Mouse (Mus musculus) limb, embryonic 15.5 days (tissue): ENCODE measurements at regions not wholly inside any gene's neighbourhood (a gene's known extent, or its start where the extent isn't known, plus 50 kb on each side); places are given as distances from the start of the nearest gene placed in this dataset.

Experiments used
- ATAC-seq: fragments of 200-750 bp; cut with Nextera tagmentation; 2 replicates; pipeline ENCODE4 v1.8.0; 2017; ENCODE audit warnings: low read depth, moderate TSS enrichment; ENCODE audit not compliant: insufficient number of reproducible peaks, low FRiP score, low TSS enrichment
- H3K27ac ChIP-seq: fragments of 300-500 bp; sonication (generic); 2 replicates; pipeline ENCODE4 v1.5.1; 2015; ENCODE audit warnings: moderate library complexity, mild to moderate bottlenecking, inconsistent platforms
- H3K27me3 ChIP-seq: fragments of 300-500 bp; sonication (generic); 2 replicates; pipeline ENCODE4 v1.6.1; 2015; ENCODE audit warnings: inconsistent platforms
- H3K36me3 ChIP-seq: fragments of 300-500 bp; sonication (generic); 2 replicates; pipeline ENCODE4 v1.6.1; 2015; ENCODE audit warnings: inconsistent platforms
- H3K4me1 ChIP-seq: fragments of 300-500 bp; sonication (generic); 2 replicates; pipeline ENCODE4 v1.6.1; 2015; ENCODE audit warnings: inconsistent platforms
- H3K4me2 ChIP-seq: fragments of 300-500 bp; sonication (generic); 2 replicates; pipeline ENCODE4 v1.6.1; 2015; ENCODE audit warnings: mild to moderate bottlenecking, inconsistent platforms
- H3K4me3 ChIP-seq: fragments of 300-500 bp; sonication (generic); 2 replicates; pipeline ENCODE4 v1.5.1; 2015; ENCODE audit warnings: mild to moderate bottlenecking, inconsistent platforms
- H3K9ac ChIP-seq: fragments of 300-500 bp; sonication (generic); 2 replicates; pipeline ENCODE4 v1.6.1; 2015; ENCODE audit warnings: inconsistent platforms
- H3K9me3 ChIP-seq: fragments of 300-500 bp; sonication (generic); 2 replicates; pipeline ENCODE4 v1.6.1; 2016; ENCODE audit warnings: inconsistent platforms
- WGBS: fragments of 180-500 bp; shearing (Covaris S2); methylation state at CpG from one replicate; pipeline ENCODE4 v1.1.7; 2015; 5-methylcytosine and 5-hydroxymethylcytosine counted together

GRCm38 (mm10) chr12:16218906-16219305, 391.9 kb downstream of the Lpin1 start:
- Histone ChIP-seq H3K4me1 (no peaks in the 10 kb centered on the region), H3K9ac (no peak overlapping the region), H3K4me2 (no peak overlapping the region), H3K36me3 (no peaks in the 10 kb centered on the region), H3K27ac (no peak overlapping the region), H3K4me3 (no peak overlapping the region), H3K27me3 (no peaks in the 10 kb centered on the region), H3K9me3 (no peaks in the 10 kb centered on the region)
- no peak for ATAC-seq
- WGBS = 89% methylated on average over 4 of the region's 4 CpGs

DNA sequence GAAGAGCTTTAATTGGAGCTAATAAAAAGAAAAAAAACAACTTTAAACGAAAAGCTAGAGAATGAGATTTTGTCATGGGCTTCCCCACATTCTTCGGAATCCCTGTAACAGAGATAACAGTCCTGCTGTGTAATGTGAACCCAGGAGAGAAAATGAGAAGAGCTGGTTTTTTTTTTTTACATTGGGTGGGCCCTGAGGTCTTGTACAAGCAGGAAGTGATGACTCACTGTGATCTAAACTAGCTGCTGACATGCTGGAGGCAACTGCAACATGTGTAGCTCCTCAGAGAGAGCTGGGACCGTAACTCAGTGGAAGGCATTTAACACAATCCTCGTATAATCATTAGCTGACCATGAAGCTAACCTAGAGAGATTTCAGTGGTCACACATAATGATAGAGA, 393.8 kb upstream of the Trib2 start:
- H3K4me3 ChIP-seq = no peak overlapping the region
- 40% methylated on average over 4 of the region's 4 CpGs for WGBS
- H3K4me1 ChIP-seq = no peaks in the 10 kb centered on the region
- ATAC-seq = no peak
- no peaks in the 10 kb centered on the region for H3K27me3 ChIP-seq
- no peak overlapping the region for H3K27ac ChIP-seq
- H3K9me3 ChIP-seq = no peaks in the 10 kb centered on the region
- H3K9ac ChIP-seq = no peak overlapping the region
- no peak overlapping the region for H3K4me2 ChIP-seq
- H3K36me3 ChIP-seq = no peaks in the 10 kb centered on the region

GRCm38 (mm10) chr12:16210111-16210510, 393.4 kb upstream of the Trib2 start:
- Histone ChIP-seq H3K9me3 (no peaks in the 10 kb centered on the region), H3K4me2 (no peak overlapping the region), H3K27me3 (no peaks in the 10 kb centered on the region), H3K36me3 (no peaks in the 10 kb centered on the region), H3K27ac (no peak overlapping the region), H3K4me3 (no peak overlapping the region), H3K9ac (no peak overlapping the region), H3K4me1 (no peaks in the 10 kb centered on the region)
- 62% methylated on average over 2 of the region's 2 CpGs for WGBS
- ATAC-seq = no peak

DNA sequence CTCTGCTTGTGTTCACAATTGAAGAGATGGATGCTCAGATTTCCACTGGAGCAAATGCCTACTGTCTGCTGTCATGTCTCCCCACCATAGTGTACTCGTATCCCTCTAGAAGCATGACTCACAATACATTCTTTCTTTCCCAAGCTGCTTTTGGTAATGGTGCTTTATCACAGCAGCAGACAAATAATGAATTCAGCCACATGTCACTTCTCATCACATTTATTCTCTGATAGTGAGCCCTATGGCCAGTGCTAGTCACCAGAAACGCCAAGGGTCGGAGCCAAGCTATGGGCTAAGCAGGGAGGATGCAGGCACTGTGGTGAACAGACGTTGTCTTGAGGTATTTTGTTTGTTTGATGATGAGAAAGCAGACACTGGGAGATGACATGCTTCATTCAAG, 388.2 kb upstream of the Trib2 start:
- ATAC-seq = no peak
- no peaks in the 10 kb centered on the region for H3K4me1 ChIP-seq
- no peaks in the 10 kb centered on the region for H3K27me3 ChIP-seq
- no peak overlapping the region for H3K27ac ChIP-seq
- H3K36me3 ChIP-seq = no peaks in the 10 kb centered on the region
- H3K4me2 ChIP-seq = no peak overlapping the region
- H3K4me3 ChIP-seq = no peak overlapping the region
- H3K9ac ChIP-seq = no peak overlapping the region
- no peaks in the 10 kb centered on the region for H3K9me3 ChIP-seq
- WGBS = 77% methylated on average over 4 of the region's 4 CpGs

GRCm38 (mm10) chr12:16196917-16197316, 380.2 kb upstream of the Trib2 start:
- H3K36me3 ChIP-seq = no peaks in the 10 kb centered on the region
- no peak overlapping the region for H3K27ac ChIP-seq
- WGBS = 95% methylated on average over 2 of the region's 2 CpGs
- no peak overlapping the region for H3K4me3 ChIP-seq
- no peak overlapping the region for H3K4me2 ChIP-seq
- no peaks in the 10 kb centered on the region for H3K9me3 ChIP-seq
- no peaks in the 10 kb centered on the region for H3K27me3 ChIP-seq
- no peaks in the 10 kb centered on the region for H3K4me1 ChIP-seq
- no peak overlapping the region for H3K9ac ChIP-seq
- no peak for ATAC-seq

- Histone ChIP-seq H3K27ac (no peak overlapping the region), H3K4me3 (no peak overlapping the region), H3K36me3 (no peaks in the 10 kb centered on the region), H3K4me1 (no peaks in the 10 kb centered on the region), H3K27me3 (no peaks in the 10 kb centered on the region), H3K4me2 (no peak overlapping the region), H3K9ac (no peak overlapping the region), H3K9me3 (no peaks in the 10 kb centered on the region)
- WGBS = 72% methylated on average over 3 of the region's 3 CpGs
- no peak for ATAC-seq
Observed at GRCm38 (mm10) chr12:16191803-16192389, 375.2 kb upstream of the Trib2 start.

- Histone ChIP-seq H3K36me3 (no peaks in the 10 kb centered on the region), H3K4me3 (no peak overlapping the region), H3K27ac (no peak overlapping the region), H3K9ac (no peak overlapping the region), H3K27me3 (no peaks in the 10 kb centered on the region), H3K4me2 (no peak overlapping the region), H3K4me1 (peaks cover 7% of the 10 kb centered on the region), H3K9me3 (no peaks in the 10 kb centered on the region)
- 46% methylated on average over 3 of the region's 3 CpGs for WGBS
- ATAC-seq = no peak
Observed at GRCm38 (mm10) chr12:16190706-16191105, 374.0 kb upstream of the Trib2 start.

- no peak overlapping the region for H3K4me2 ChIP-seq
- H3K36me3 ChIP-seq = no peaks in the 10 kb centered on the region
- H3K4me3 ChIP-seq = no peak overlapping the region
- no peak overlapping the region for H3K27ac ChIP-seq
- ATAC-seq = no peak
- H3K27me3 ChIP-seq = no peaks in the 10 kb centered on the region
- H3K4me1 ChIP-seq = peaks cover 12% of the 10 kb centered on the region
- no peak overlapping the region for H3K9ac ChIP-seq
- no peaks in the 10 kb centered on the region for H3K9me3 ChIP-seq
Observed at GRCm38 (mm10) chr12:16189441-16189840, 372.7 kb upstream of the Trib2 start.

GRCm38 (mm10) chr12:16185976-16186515, 369.3 kb upstream of the Trib2 start:
- Histone ChIP-seq H3K27ac (peak overlapping the region; percentile 50), H3K36me3 (no peaks in the 10 kb centered on the region), H3K9ac (no peak overlapping the region), H3K9me3 (no peaks in the 10 kb centered on the region), H3K27me3 (no peaks in the 10 kb centered on the region), H3K4me1 (peaks cover 19% of the 10 kb centered on the region), H3K4me3 (no peak overlapping the region), H3K4me2 (peak overlapping the region; percentile 26)
- ATAC-seq = no peak
- 56% methylated on average over 12 of the region's 12 CpGs for whole genome bisulfite sequencing

DNA sequence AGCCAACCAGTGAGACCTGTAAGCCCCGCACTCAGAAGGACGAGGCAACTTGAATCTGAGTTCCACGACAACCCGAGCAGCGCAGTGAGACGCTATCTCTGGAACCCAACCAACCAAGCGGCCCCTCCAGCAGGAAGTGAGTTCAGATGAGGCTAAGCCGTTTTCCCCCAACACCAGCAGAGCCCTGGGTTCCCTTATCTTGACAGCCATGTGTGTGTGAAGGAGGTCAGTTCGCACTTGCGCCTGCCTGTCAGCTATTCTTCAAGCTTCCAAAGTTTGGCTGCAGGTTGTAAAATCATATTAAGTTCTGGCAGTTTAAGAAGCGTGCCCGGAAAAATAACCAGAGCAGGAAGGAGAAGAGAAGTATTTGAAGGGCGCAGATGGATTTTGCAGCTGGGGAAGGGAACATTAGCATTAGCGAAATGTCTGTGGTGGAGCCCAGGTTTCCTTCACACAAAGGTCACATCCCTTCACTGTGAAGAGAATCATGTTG, 368.8 kb upstream of the Trib2 start:
- no peaks in the 10 kb centered on the region for H3K9me3 ChIP-seq
- H3K36me3 ChIP-seq = no peaks in the 10 kb centered on the region
- H3K27ac ChIP-seq = peak overlapping the region; percentile 50
- peak overlapping the region; percentile 26 for H3K4me2 ChIP-seq
- H3K9ac ChIP-seq = no peak overlapping the region
- H3K27me3 ChIP-seq = no peaks in the 10 kb centered on the region
- no peak for ATAC-seq
- H3K4me1 ChIP-seq = peaks cover 19% of the 10 kb centered on the region
- WGBS = 42% methylated on average over 14 of the region's 14 CpGs
- H3K4me3 ChIP-seq = no peak overlapping the region

DNA sequence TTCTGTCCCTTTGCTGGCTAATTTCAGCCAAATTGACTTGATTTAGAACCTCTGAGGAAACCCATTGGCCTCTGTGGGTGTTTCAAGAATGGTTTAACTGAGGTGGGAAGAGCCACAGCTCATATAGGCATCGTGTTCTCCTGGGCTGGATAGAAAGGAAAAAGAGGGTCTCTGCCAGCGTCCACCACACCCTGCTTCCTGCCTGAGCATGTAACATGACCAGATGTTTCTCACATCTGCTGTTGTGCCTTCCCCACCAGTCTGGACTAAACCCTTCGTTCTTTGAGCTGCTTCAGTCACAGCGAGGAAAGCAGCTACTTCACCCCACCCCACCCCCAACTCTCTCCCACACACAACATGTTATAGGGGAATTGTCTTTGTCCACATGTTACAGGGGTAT, 366.3 kb upstream of the Trib2 start:
- 8% methylated on average over 4 of the region's 4 CpGs for WGBS
- Histone ChIP-seq H3K9ac (no peak overlapping the region), H3K4me3 (no peak overlapping the region), H3K4me2 (no peak overlapping the region), H3K27ac (peak overlapping the region; percentile 50), H3K27me3 (no peaks in the 10 kb centered on the region), H3K36me3 (no peaks in the 10 kb centered on the region), H3K4me1 (peaks cover 19% of the 10 kb centered on the region), H3K9me3 (no peaks in the 10 kb centered on the region)
- ATAC-seq = no peak

- Histone ChIP-seq H3K9ac (no peak overlapping the region), H3K4me3 (no peak overlapping the region), H3K27ac (no peak overlapping the region), H3K36me3 (no peaks in the 10 kb centered on the region), H3K4me1 (peaks cover 19% of the 10 kb centered on the region), H3K4me2 (no peak overlapping the region), H3K27me3 (no peaks in the 10 kb centered on the region), H3K9me3 (no peaks in the 10 kb centered on the region)
- 88% methylated on average over 5 of the region's 5 CpGs for WGBS
- ATAC-seq = no peak
Observed at GRCm38 (mm10) chr12:16181599-16181998, 364.9 kb upstream of the Trib2 start.

DNA sequence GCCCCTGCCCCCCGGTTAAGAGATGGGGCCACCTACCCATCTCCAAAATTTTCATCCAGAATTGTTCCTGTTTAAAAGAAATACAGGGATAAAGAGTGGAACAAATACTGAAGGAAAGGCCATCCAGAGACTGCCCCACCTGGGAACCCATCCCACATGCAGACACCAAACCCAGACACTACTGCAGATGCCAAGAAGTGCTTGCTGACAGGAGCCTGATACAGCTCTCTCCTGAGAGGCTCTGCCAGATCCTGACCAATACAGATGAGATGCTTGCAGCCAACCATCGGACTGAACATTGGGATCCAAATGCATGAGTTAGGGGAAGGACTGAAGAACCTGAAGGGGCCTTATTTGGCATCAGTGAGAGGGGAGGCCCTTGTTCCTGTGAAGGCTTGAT, 363.2 kb upstream of the Trib2 start:
- Histone ChIP-seq H3K9ac (no peak overlapping the region), H3K4me1 (peaks cover 8% of the 10 kb centered on the region), H3K4me3 (no peak overlapping the region), H3K4me2 (no peak overlapping the region), H3K27ac (no peak overlapping the region), H3K36me3 (no peaks in the 10 kb centered on the region), H3K27me3 (no peaks in the 10 kb centered on the region), H3K9me3 (no peaks in the 10 kb centered on the region)
- 85% methylated on average over 2 of the region's 2 CpGs for WGBS
- no peak for ATAC-seq
